Comparison of ENCODE assay signal across 8 mouse cellular contexts in genomic region chr5:31613852-31614286, GRCm38 (mm10). TPM values are rescaled to one million over a fixed set of nuclear protein-coding genes. Genes with fewer than 3 reads are reported as not detected.
DNase-seq lines count a peak whose midpoint lies in the region; ATAC-seq and TF ChIP-seq lines count a peak whose summit lies in the region.

No protein-coding gene starts in this region.

- peaks cover 13 to 31% of the 10 kb centered on the region in 2 experiments for H3K4me1 ChIP-seq in MEL (ENCODE audit: control insufficient read depth in 1 of 2, insufficient read depth in 2 of 2, low read length in 2 of 2)
- H3K4me1 ChIP-seq in cerebellum, adult 2 months (ENCODE audit: control insufficient read depth, insufficient read depth, low read length), result no peaks in the 10 kb centered on the region
- peaks cover 6% of the 10 kb centered on the region for H3K4me1 ChIP-seq in forebrain, postnatal 0 days (ENCODE audit: insufficient read depth)
- H3K4me1 ChIP-seq in lung, embryonic 14.5 days (ENCODE audit: insufficient read depth), result no peaks in the 10 kb centered on the region

- H3K27me3 ChIP-seq in MEL (ENCODE audit: control insufficient read depth in 1 of 2, insufficient read depth in 2 of 2, low read length in 2 of 2), result no peaks in the 10 kb centered on the region
- H3K27me3 ChIP-seq in cerebellum, adult 2 months (ENCODE audit: control insufficient read depth, insufficient read depth, low read length), result no peaks in the 10 kb centered on the region
- no peaks in the 10 kb centered on the region for H3K27me3 ChIP-seq in forebrain, postnatal 0 days (ENCODE audit: insufficient read depth, low read length)
- H3K27me3 ChIP-seq in lung, embryonic 14.5 days (ENCODE audit: insufficient read depth, low read length), result no peaks in the 10 kb centered on the region

- ATAC-seq in forebrain, postnatal 0 days, result peak; percentile 98
- peak; percentile 96 for ATAC-seq in lung, embryonic 14.5 days (ENCODE audit: insufficient read depth)
- peak; percentile 80 for ATAC-seq in neutrophil, adult 5-6 weeks (ENCODE audit: extremely low read depth, insufficient number of reproducible peaks, low FRiP score, poor library complexity, severe bottlenecking)

- peak overlapping the region; percentile 83 for H3K9ac ChIP-seq in MEL (ENCODE audit: control insufficient read depth, low read depth, low read length, poor library complexity, severe bottlenecking)
- H3K9ac ChIP-seq in forebrain, postnatal 0 days, result peak overlapping the region; percentile 79
- H3K9ac ChIP-seq in lung, embryonic 14.5 days, result peak overlapping the region; percentile 73

- peak; percentile 95 for DNase-seq in MEL (ENCODE audit: low read depth, low spot score)
- DNase-seq in cerebellum, adult 2 months, result peak; percentile 83 to 84
- DNase-seq in forebrain, postnatal 0 days, result peak; percentile 84
- DNase-seq in heart, postnatal 4 days, result peak; percentile 84
- peak; percentile 78 for DNase-seq in layer of hippocampus, adult 8-10 months (ENCODE audit: low spot score in 2 of 2)
- DNase-seq in lung, embryonic 14.5 days, result peak; percentile 94
- peak; percentile 85 for DNase-seq in testis, postnatal 14 days (ENCODE audit: low spot score)

- TF ChIP-seq RAD21 in MEL (IDR thresholded peaks at IDR 0.05; ENCODE audit: low read depth, low read length), result 0 out of 2 replicates have a peak, but pooled peaks have one; percentile 4

- H3K4me2 ChIP-seq in forebrain, postnatal 0 days (ENCODE audit: low read depth), result peak overlapping the region; percentile 77
- H3K4me2 ChIP-seq in lung, embryonic 14.5 days, result peak overlapping the region; percentile 61

- TF ChIP-seq EP300 in MEL (IDR thresholded peaks at IDR 0.05; ENCODE audit: low read depth in 1 of 2, low read length in 2 of 2), result 0 out of 4 replicates have a peak, but pooled peaks of 1 of the 2 experiments have one; percentile 3

- peak overlapping the region; percentile 70 to 72 for H3K4me3 ChIP-seq in MEL (ENCODE audit: control insufficient read depth in 1 of 2, insufficient read depth in 1 of 2, low read depth in 2 of 2, low read length in 2 of 2)
- H3K4me3 ChIP-seq in cerebellum, adult 2 months (replicated peaks; ENCODE audit: insufficient read depth, low read depth, low read length), result peak overlapping the region; percentile 93
- H3K4me3 ChIP-seq in forebrain, postnatal 0 days (ENCODE audit: low read depth, low read length), result peak overlapping the region; percentile 79
- peak overlapping the region; percentile 68 for H3K4me3 ChIP-seq in lung, embryonic 14.5 days (ENCODE audit: low read depth, low read length)

- no peaks in the 10 kb centered on the region for H3K9me3 ChIP-seq in MEL (replicated peaks; ENCODE audit: insufficient read depth, low read length)
- no peaks in the 10 kb centered on the region for H3K9me3 ChIP-seq in forebrain, postnatal 0 days (ENCODE audit: low read length)
- no peaks in the 10 kb centered on the region for H3K9me3 ChIP-seq in lung, embryonic 14.5 days (ENCODE audit: low read depth, low read length)

- WGBS in cerebellum, adult 2 months, result under 1% methylated on average over 37 of the region's 37 CpGs
- WGBS in forebrain, postnatal 0 days, result 2% methylated on average over 35 of the region's 37 CpGs
- 0% methylated on average over 37 of the region's 37 CpGs for WGBS in lung, embryonic 14.5 days

- peaks cover 7 to 32% of the 10 kb centered on the region in 2 experiments for H3K36me3 ChIP-seq in MEL (ENCODE audit: control insufficient read depth in 1 of 2, insufficient read depth in 2 of 2, low read length in 2 of 2)
- peaks cover 13% of the 10 kb centered on the region for H3K36me3 ChIP-seq in forebrain, postnatal 0 days (ENCODE audit: insufficient read depth)
- H3K36me3 ChIP-seq in lung, embryonic 14.5 days (ENCODE audit: insufficient read depth), result peaks cover 24% of the 10 kb centered on the region

- peak in 2 of 3 experiments; percentile 44 to 49; a peak in 3 of 6 replicates for TF ChIP-seq CTCF in MEL (IDR thresholded peaks at IDR 0.05 in 2 of 3, conservative IDR thresholded peaks at IDR 0.05 in 1 of 3; ENCODE audit: control insufficient read depth in 1 of 3, insufficient read depth in 1 of 3, low read depth in 2 of 3, low read length in 3 of 3, poor library complexity in 1 of 3, severe bottlenecking in 1 of 3)
- TF ChIP-seq CTCF in cerebellum, adult 2 months (IDR thresholded peaks at IDR 0.05; ENCODE audit: borderline replicate concordance, insufficient read depth, low read depth, low read length), result peak; percentile 28; the same call in 1 of the 2 replicates
- peak; percentile 61 for TF ChIP-seq CTCF in forebrain, postnatal 0 days (IDR thresholded peaks at IDR 0.05; ENCODE audit: low read depth)
- peak; percentile 54 for TF ChIP-seq CTCF in lung, embryonic 14.5 days (IDR thresholded peaks at IDR 0.05; ENCODE audit: low read depth)

- H3K79me2 ChIP-seq in MEL (ENCODE audit: control insufficient read depth, insufficient read depth, low read length, poor library complexity), result peaks cover 16% of the 10 kb centered on the region

- TF ChIP-seq POLR2A in MEL (IDR thresholded peaks at IDR 0.05; ENCODE audit: control insufficient read depth in 1 of 2, insufficient read depth in 1 of 2, low read depth in 1 of 2, low read length in 2 of 2, poor library complexity in 1 of 2), result peak; percentile 89 to 96
- peak; percentile 74; the same call in 1 of the 2 replicates for TF ChIP-seq POLR2A in cerebellum, adult 2 months (IDR thresholded peaks at IDR 0.05; ENCODE audit: borderline replicate concordance, insufficient read depth, low read length)

- peak overlapping the region; percentile 88 for H3K27ac ChIP-seq in MEL (ENCODE audit: control insufficient read depth, low read depth, low read length)
- peak overlapping the region; percentile 66 for H3K27ac ChIP-seq in cerebellum, adult 2 months (ENCODE audit: insufficient read depth, low read length)
- H3K27ac ChIP-seq in forebrain, postnatal 0 days (ENCODE audit: low read depth, low read length), result peak overlapping the region; percentile 79
- H3K27ac ChIP-seq in lung, embryonic 14.5 days (ENCODE audit: low read depth), result peak overlapping the region; percentile 88

TF ChIP-seq in MEL, 35 proteins besides CTCF, POLR2A, EP300 and RAD21 (continues in another document):
- TF ChIP-seq MYC (IDR thresholded peaks at IDR 0.05; ENCODE audit: low read depth, low read length), result peak; percentile 89
- TF ChIP-seq MXI1 (IDR thresholded peaks at IDR 0.05; ENCODE audit: low read depth, low read length), result peak; percentile 80
- 0 out of 2 replicates have a peak, but pooled peaks have one; percentile 33 for TF ChIP-seq ZKSCAN1 (IDR thresholded peaks at IDR 0.05; ENCODE audit: low read depth, low read length)
- peak; percentile 77; the same call in 1 of the 2 replicates for TF ChIP-seq MAZ (IDR thresholded peaks at IDR 0.05; ENCODE audit: low read depth, low read length)
- peak; percentile 68; the same call in 1 of the 2 replicates for TF ChIP-seq MAX (IDR thresholded peaks at IDR 0.05; ENCODE audit: low read length)
- TF ChIP-seq POLR2AphosphoS2 (IDR thresholded peaks at IDR 0.05; ENCODE audit: low read length), result peak; percentile 99
- TF ChIP-seq MEF2A (IDR thresholded peaks at IDR 0.05; ENCODE audit: extremely low read depth, insufficient replicate concordance, low read depth, low read length, poor library complexity, severe bottlenecking), result no peak
- no peak for TF ChIP-seq GABPA (IDR thresholded peaks at IDR 0.05; ENCODE audit: low read depth, low read length)
- TF ChIP-seq CHD2 (IDR thresholded peaks at IDR 0.05; ENCODE audit: low read length), result no peak; the same call in none of the 2 replicates
- TF ChIP-seq POLR2AphosphoS5 (IDR thresholded peaks at IDR 0.05; ENCODE audit: borderline replicate concordance, low read depth, low read length), result no peak
- TF ChIP-seq USF2 (IDR thresholded peaks at IDR 0.05; ENCODE audit: borderline replicate concordance in 1 of 2, insufficient read depth in 1 of 2, low read depth in 1 of 2, low read length in 2 of 2), result no peak
- TF ChIP-seq TAL1 (IDR thresholded peaks at IDR 0.05; ENCODE audit: low read length), result no peak
- 0 out of 2 replicates have a peak, but pooled peaks have one; percentile 72 for TF ChIP-seq CHD1 (IDR thresholded peaks at IDR 0.05; ENCODE audit: low read depth, low read length)
- peak; percentile 90 for TF ChIP-seq HCFC1 (IDR thresholded peaks at IDR 0.05; ENCODE audit: low read depth, low read length)
- TF ChIP-seq ZC3H11A (IDR thresholded peaks at IDR 0.05; ENCODE audit: low read depth, low read length), result no peak
- peak; percentile 91 for TF ChIP-seq NELFE (IDR thresholded peaks at IDR 0.05; ENCODE audit: low read depth, low read length)
- TF ChIP-seq RCOR1 (IDR thresholded peaks at IDR 0.05; ENCODE audit: low read depth, low read length), result no peak; the same call in 1 of the 2 replicates
- peak; percentile 86 for TF ChIP-seq TBP (IDR thresholded peaks at IDR 0.05; ENCODE audit: low read depth, low read length)
- 0 out of 2 replicates have a peak, but pooled peaks have one; percentile 20 for TF ChIP-seq ETS1 (IDR thresholded peaks at IDR 0.05; ENCODE audit: low read depth, low read length)
- peak; percentile 88 for TF ChIP-seq SIN3A (IDR thresholded peaks at IDR 0.05; ENCODE audit: low read length)
- TF ChIP-seq ZNF384 (IDR thresholded peaks at IDR 0.05; ENCODE audit: low read depth, low read length), result no peak
- 0 out of 2 replicates have a peak, but pooled peaks have one; percentile 39 for TF ChIP-seq JUND (IDR thresholded peaks at IDR 0.05; ENCODE audit: low read depth, low read length)
- no peak for TF ChIP-seq MAFK (IDR thresholded peaks at IDR 0.05; ENCODE audit: borderline replicate concordance, low read depth, low read length)
- TF ChIP-seq E2F4 (IDR thresholded peaks at IDR 0.05; ENCODE audit: borderline replicate concordance, low read depth, low read length), result no peak; the same call in 1 of the 2 replicates
- TF ChIP-seq UBTF (IDR thresholded peaks at IDR 0.05; ENCODE audit: borderline replicate concordance, insufficient read depth, low read depth, low read length), result peak; percentile 60; the same call in 1 of the 2 replicates

RNA-seq across cellular contexts. Expression of gene Mrpl33, which starts 17.1 kb away (rescaled TPM):
- 239 and 249 TPM in 2 replicates for total RNA-seq in MEL (2012; rRNA removed)
- polyA plus RNA-seq in MEL (2012; ENCODE audit: insufficient read depth in 1 of 2, insufficient read length in 2 of 2, low read depth in 1 of 2, low replicate concordance in 2 of 2, missing spikeins in 1 of 2), result 100 to 1,000 TPM in 1 of 2 experiments, not detected in 1; 158 TPM
- 80.4 and 81.9 TPM in 2 replicates for polyA plus RNA-seq in cerebellum, adult 2 months (2012; rRNA removed)
- 166 and 203 TPM in 2 replicates for total RNA-seq in forebrain, postnatal 0 days (2014; rRNA removed)
- 295 and 354 TPM in 2 replicates for polyA plus RNA-seq in forebrain, postnatal 0 days (2015; fragmentation: Nextera tagmentation; extraction: Ambion mirVana)
- 100 to 1,000 TPM; 276 to 287 TPM for total RNA-seq in heart, postnatal 4 days (2021)
- 100 to 1,000 TPM in 1 of 4 experiments, 10 to 100 TPM in 3; 87.4 to 102 (median 95.8) TPM for total RNA-seq in layer of hippocampus, adult 8-10 months (2022)
- 272 and 281 TPM in 2 replicates for polyA plus RNA-seq in lung, embryonic 14.5 days (2014; fragmentation: Nextera tagmentation; extraction: Ambion mirVana)
- 244 and 247 TPM in 2 replicates for total RNA-seq in neutrophil, adult 5-6 weeks (2017)

Comparison
In these comparisons a context has a peak if more than half of its experiments do, and no peak if none do; other contexts are left out.
1. Peak in every context shown above with its lines: DNase-seq, ATAC-seq, H3K4me3 ChIP-seq and H3K27ac ChIP-seq.